Comparison of ENCODE assay signal across 10 mouse cellular contexts in genomic region chr4:76948251-76948650, GRCm38 (mm10).
DNase-seq lines count a peak whose midpoint lies in the region; ATAC-seq and TF ChIP-seq lines count a peak whose summit lies in the region.
"Had no signal": no experiment of that assay in that cellular context is flagged by ENCODE, and none has a peak within 500 bp of the region (broad histone marks: within the 10 kb centered on the region; RNA-seq: fewer than 3 reads in every experiment).

No protein-coding gene starts in this region.

- DNase-seq in kidney, adult 2 months: peak; percentile 39
- DNase-seq in ES-E14 (ENCODE audit: low read depth, low spot score): peak; percentile 29
- DNase-seq in adrenal gland, adult 2 months: peak; percentile 31
- DNase-seq in forelimb bud, embryonic 11.5 days (ENCODE audit: low read depth, low spot score): peak; percentile 57
- peak; percentile 14 for DNase-seq in liver, postnatal 0 days
- DNase-seq in thymus, postnatal 4 days: no peak
- no peak for DNase-seq in natural killer cell, adult 2 months (ENCODE audit: low spot score in 2 of 2)
- DNase-seq: liver, embryonic 13.5 days had no signal

- H3K4me3 ChIP-seq in kidney, adult 2 months (ENCODE audit: insufficient read depth, low read depth, low read length): no peak overlapping the region
- H3K4me3 ChIP-seq in kidney, embryonic 15.5 days (replicated peaks): no peak overlapping the region
- no peak overlapping the region for H3K4me3 ChIP-seq in ES-E14 (ENCODE audit: insufficient read depth in 1 of 2, low read depth in 1 of 2, low read length in 2 of 2, poor library complexity in 1 of 2, severe bottlenecking in 1 of 2)
- no peak overlapping the region for H3K4me3 ChIP-seq in liver, postnatal 0 days (ENCODE audit: low read depth, low read length)
- H3K4me3 ChIP-seq: embryonic facial prominence, embryonic 12.5 days; liver, embryonic 13.5 days had no signal

- H3K27me3 ChIP-seq in kidney, adult 2 months (replicated peaks; ENCODE audit: control insufficient read depth, insufficient read depth, low read length): no peaks in the 10 kb centered on the region
- no peaks in the 10 kb centered on the region for H3K27me3 ChIP-seq in kidney, embryonic 15.5 days
- H3K27me3 ChIP-seq in liver, postnatal 0 days (ENCODE audit: insufficient read depth, low read length): no peaks in the 10 kb centered on the region
- H3K27me3 ChIP-seq: embryonic facial prominence, embryonic 12.5 days; liver, embryonic 13.5 days had no signal

- no peak for TF ChIP-seq EP300 in liver, postnatal 0 days (IDR thresholded peaks at IDR 0.05; ENCODE audit: low read depth)

- TF ChIP-seq POLR2A in kidney, adult 2 months (IDR thresholded peaks at IDR 0.05; ENCODE audit: low read depth, low read length): no peak

- TF ChIP-seq CTCF in kidney, adult 2 months (conservative IDR thresholded peaks at IDR 0.05; ENCODE audit: insufficient read depth, insufficient read length, low read depth, low read length): 0 out of 2 replicates have a peak, but pooled peaks have one; percentile 16
- peak; percentile 66 for TF ChIP-seq CTCF in liver, postnatal 0 days (IDR thresholded peaks at IDR 0.05; ENCODE audit: low read depth)

- no peak for ATAC-seq in kidney, embryonic 15.5 days (replicated peaks; ENCODE audit: low FRiP score)
- no peak for ATAC-seq in liver, postnatal 0 days

- no peak overlapping the region for H3K27ac ChIP-seq in kidney, adult 2 months (ENCODE audit: insufficient read depth, low read depth, low read length)
- no peak overlapping the region for H3K27ac ChIP-seq in kidney, embryonic 15.5 days
- no peak overlapping the region for H3K27ac ChIP-seq in ES-E14 (ENCODE audit: insufficient read depth, low read depth, low read length, poor library complexity, severe bottlenecking)
- H3K27ac ChIP-seq in liver, postnatal 0 days (ENCODE audit: low read depth): no peak overlapping the region
- H3K27ac ChIP-seq: embryonic facial prominence, embryonic 12.5 days; liver, embryonic 13.5 days had no signal

- H3K36me3 ChIP-seq in kidney, adult 2 months (ENCODE audit: control insufficient read depth, insufficient read depth, low read length): no peaks in the 10 kb centered on the region
- H3K36me3 ChIP-seq in kidney, embryonic 15.5 days: no peaks in the 10 kb centered on the region
- no peaks in the 10 kb centered on the region for H3K36me3 ChIP-seq in ES-E14 (ENCODE audit: control insufficient read depth, insufficient read depth, low read length, poor library complexity, severe bottlenecking)
- no peaks in the 10 kb centered on the region for H3K36me3 ChIP-seq in liver, postnatal 0 days (replicated peaks; ENCODE audit: insufficient read depth, low read length)
- H3K36me3 ChIP-seq: embryonic facial prominence, embryonic 12.5 days; liver, embryonic 13.5 days had no signal

- 39% methylated on average over 3 of the region's 3 CpGs for WGBS in kidney, adult 2 months
- 33% methylated on average over 3 of the region's 3 CpGs for WGBS in kidney, embryonic 15.5 days
- WGBS in liver, postnatal 0 days (ENCODE audit: insufficient replicate concordance): 45% methylated on average over 3 of the region's 3 CpGs

- no peak overlapping the region for H3K9ac ChIP-seq in kidney, embryonic 15.5 days
- H3K9ac ChIP-seq in ES-E14 (ENCODE audit: insufficient read depth, low read depth, low read length, poor library complexity, severe bottlenecking): no peak overlapping the region
- H3K9ac ChIP-seq in liver, postnatal 0 days (replicated peaks): no peak overlapping the region
- H3K9ac ChIP-seq: embryonic facial prominence, embryonic 12.5 days; liver, embryonic 13.5 days had no signal

- H3K4me1 ChIP-seq in kidney, adult 2 months (ENCODE audit: control insufficient read depth, insufficient read depth, low read length): no peaks in the 10 kb centered on the region
- H3K4me1 ChIP-seq in kidney, embryonic 15.5 days: no peaks in the 10 kb centered on the region
- H3K4me1 ChIP-seq in ES-E14 (ENCODE audit: control insufficient read depth in 2 of 2, insufficient read depth in 2 of 2, low read length in 2 of 2, poor library complexity in 1 of 2): no peaks in the 10 kb centered on the region
- H3K4me1 ChIP-seq in liver, postnatal 0 days (ENCODE audit: insufficient read depth): no peaks in the 10 kb centered on the region
- H3K4me1 ChIP-seq: embryonic facial prominence, embryonic 12.5 days; liver, embryonic 13.5 days had no signal

- no peaks in the 10 kb centered on the region for H3K9me3 ChIP-seq in kidney, embryonic 15.5 days (replicated peaks)
- H3K9me3 ChIP-seq in ES-E14 (ENCODE audit: control insufficient read depth, insufficient read depth, low read depth, low read length): no peaks in the 10 kb centered on the region
- no peaks in the 10 kb centered on the region for H3K9me3 ChIP-seq in liver, postnatal 0 days (ENCODE audit: low read length)
- H3K9me3 ChIP-seq: embryonic facial prominence, embryonic 12.5 days; liver, embryonic 13.5 days had no signal

- in situ Hi-C loops in ES-E14 (cut with MboI; ENCODE audit: low sequenced_read_pairs in 2 of 2, unreplicated experiment in 2 of 2): no loop called here

- no peak overlapping the region for H3K4me2 ChIP-seq in kidney, embryonic 15.5 days
- no peak overlapping the region for H3K4me2 ChIP-seq in liver, postnatal 0 days (ENCODE audit: low read depth, low read length)
- H3K4me2 ChIP-seq: embryonic facial prominence, embryonic 12.5 days; liver, embryonic 13.5 days had no signal

TF ChIP-seq in ES-E14, 5 proteins besides CTCF, POLR2A, EP300 and RAD21:
- TF ChIP-seq HCFC1 (IDR thresholded peaks at IDR 0.05; ENCODE audit: borderline replicate concordance, insufficient read depth, low read length) (no peak), MAFK (IDR thresholded peaks at IDR 0.05; ENCODE audit: insufficient read depth, low read depth, low read length) (no peak), ZNF384 (IDR thresholded peaks at IDR 0.05; ENCODE audit: low read depth, low read length) (no peak), ZC3H11A (IDR thresholded peaks at IDR 0.05; ENCODE audit: borderline replicate concordance, low read depth, low read length) (no peak), CHD2 (IDR thresholded peaks at IDR 0.05; ENCODE audit: low read depth, low read length) (no peak)
TF ChIP-seq in ES-E14: peak in this region for 0.

Comparison
In these comparisons a context has a peak if more than half of its experiments do, and no peak if none do; other contexts are left out.
1. DNase-seq: peak in kidney, adult 2 months (single experiment), ES-E14 (single experiment), adrenal gland, adult 2 months (single experiment), forelimb bud, embryonic 11.5 days (single experiment) and liver, postnatal 0 days (single experiment); none in thymus, postnatal 4 days (single experiment) and natural killer cell, adult 2 months (0 of 2).